Mouse (Mus musculus): ENCODE measurements around the gene Fbln1. TPM values are rescaled to one million over a fixed set of nuclear protein-coding genes. Genes with fewer than 3 reads are reported as not detected.

Gene Fbln1
- polyA plus RNA-seq, 1 experiment from 2014 or later = 236 TPM

- 89% methylated on average over 6 of the region's 6 CpGs for WGBS
- H3K36me3 ChIP-seq (ENCODE audit: control insufficient read depth, insufficient read depth, low read length) = no peaks in the 10 kb centered on the region
- no peak overlapping the region for H3K9ac ChIP-seq (ENCODE audit: low read length)
- H3K4me2 ChIP-seq (ENCODE audit: low read depth, low read length) = no peak overlapping the region
- no peak overlapping the region for H3K4me3 ChIP-seq (replicated peaks; ENCODE audit: low read length)
- no peaks in the 10 kb centered on the region for H3K9me3 ChIP-seq (replicated peaks; ENCODE audit: control insufficient read depth, low read length)
- H3K4me1 ChIP-seq (ENCODE audit: control insufficient read depth, insufficient read depth, low read length) = no peaks in the 10 kb centered on the region; the same call in 1 of the 2 replicates
- no peaks in the 10 kb centered on the region for H3K27me3 ChIP-seq (ENCODE audit: control insufficient read depth, insufficient read depth, low read length)
- no peak for ATAC-seq (ENCODE audit: insufficient read depth, low FRiP score)
- H3K27ac ChIP-seq (ENCODE audit: low read length) = no peak overlapping the region
Observed at GRCm38 (mm10) chr15:85284651-85285050, 78.9 kb downstream of the Fbln1 start.

- ATAC-seq (ENCODE audit: insufficient read depth, low FRiP score) = no peak
- no peak overlapping the region for H3K4me3 ChIP-seq (replicated peaks; ENCODE audit: low read length)
- H3K36me3 ChIP-seq (ENCODE audit: control insufficient read depth, insufficient read depth, low read length) = no peaks in the 10 kb centered on the region
- no peak overlapping the region for H3K27ac ChIP-seq (ENCODE audit: low read length)
- H3K27me3 ChIP-seq (ENCODE audit: control insufficient read depth, insufficient read depth, low read length) = no peaks in the 10 kb centered on the region
- H3K4me1 ChIP-seq (ENCODE audit: control insufficient read depth, insufficient read depth, low read length) = peaks cover 9% of the 10 kb centered on the region
- no peaks in the 10 kb centered on the region for H3K9me3 ChIP-seq (replicated peaks; ENCODE audit: control insufficient read depth, low read length)
- WGBS = 92% methylated on average over 3 of the region's 3 CpGs
- no peak overlapping the region for H3K9ac ChIP-seq (ENCODE audit: low read length)
- no peak overlapping the region for H3K4me2 ChIP-seq (ENCODE audit: low read depth, low read length)
Observed at GRCm38 (mm10) chr15:85294632-85295031, 88.9 kb downstream of the Fbln1 start.

- Histone ChIP-seq H3K36me3 (ENCODE audit: control insufficient read depth, insufficient read depth, low read length) (no peaks in the 10 kb centered on the region), H3K4me1 (ENCODE audit: control insufficient read depth, insufficient read depth, low read length) (peaks cover 9% of the 10 kb centered on the region), H3K9me3 (replicated peaks; ENCODE audit: control insufficient read depth, low read length) (no peaks in the 10 kb centered on the region), H3K4me2 (ENCODE audit: low read depth, low read length) (no peak overlapping the region), H3K9ac (ENCODE audit: low read length) (no peak overlapping the region), H3K27ac (ENCODE audit: low read length) (no peak overlapping the region), H3K4me3 (replicated peaks; ENCODE audit: low read length) (no peak overlapping the region), H3K27me3 (ENCODE audit: control insufficient read depth, insufficient read depth, low read length) (no peaks in the 10 kb centered on the region)
- WGBS = 61% methylated on average over 8 of the region's 8 CpGs
- no peak for ATAC-seq (ENCODE audit: insufficient read depth, low FRiP score)
Observed at GRCm38 (mm10) chr15:85295544-85295943, 89.8 kb downstream of the Fbln1 start.

- H3K27ac ChIP-seq (ENCODE audit: low read length) = no peak overlapping the region
- ATAC-seq (ENCODE audit: insufficient read depth, low FRiP score) = no peak
Observed at GRCm38 (mm10) chr15:85295977-85296376, 90.2 kb downstream of the Fbln1 start.

GRCm38 (mm10) chr15:85296538-85296937 lies 90.8 kb downstream of the Fbln1 start:
- no peak overlapping the region for H3K9ac ChIP-seq (ENCODE audit: low read length)
- no peaks in the 10 kb centered on the region for H3K9me3 ChIP-seq (replicated peaks; ENCODE audit: control insufficient read depth, low read length)
- H3K27me3 ChIP-seq (ENCODE audit: control insufficient read depth, insufficient read depth, low read length) = no peaks in the 10 kb centered on the region
- H3K4me3 ChIP-seq (replicated peaks; ENCODE audit: low read length) = no peak overlapping the region
- WGBS = 68% methylated on average over 3 of the region's 3 CpGs
- no peaks in the 10 kb centered on the region for H3K36me3 ChIP-seq (ENCODE audit: control insufficient read depth, insufficient read depth, low read length)
- H3K4me1 ChIP-seq (ENCODE audit: control insufficient read depth, insufficient read depth, low read length) = peaks cover 9% of the 10 kb centered on the region
- H3K27ac ChIP-seq (ENCODE audit: low read length) = no peak overlapping the region
- no peak overlapping the region for H3K4me2 ChIP-seq (ENCODE audit: low read depth, low read length)
- no peak for ATAC-seq (ENCODE audit: insufficient read depth, low FRiP score)

More at GRCm38 (mm10) chr15:85295977-85296376, 90.2 kb downstream of the Fbln1 start:
- no peaks in the 10 kb centered on the region for H3K9me3 ChIP-seq (replicated peaks; ENCODE audit: control insufficient read depth, low read length)
- no peak overlapping the region for H3K4me2 ChIP-seq (ENCODE audit: low read depth, low read length)
- H3K27me3 ChIP-seq (ENCODE audit: control insufficient read depth, insufficient read depth, low read length) = no peaks in the 10 kb centered on the region
- H3K4me3 ChIP-seq (replicated peaks; ENCODE audit: low read length) = no peak overlapping the region
- peaks cover 9% of the 10 kb centered on the region for H3K4me1 ChIP-seq (ENCODE audit: control insufficient read depth, insufficient read depth, low read length)
- H3K36me3 ChIP-seq (ENCODE audit: control insufficient read depth, insufficient read depth, low read length) = no peaks in the 10 kb centered on the region
- H3K9ac ChIP-seq (ENCODE audit: low read length) = no peak overlapping the region
- WGBS = 64% methylated on average over 2 of the region's 2 CpGs

GRCm38 (mm10) chr15:85298167-85298781 lies 92.5 kb downstream of the Fbln1 start:
- no peaks in the 10 kb centered on the region for H3K9me3 ChIP-seq (replicated peaks; ENCODE audit: control insufficient read depth, low read length)
- H3K4me3 ChIP-seq (replicated peaks; ENCODE audit: low read length) = peak overlapping the region; percentile 23; the same call in 1 of the 2 replicates
- H3K36me3 ChIP-seq (ENCODE audit: control insufficient read depth, insufficient read depth, low read length) = no peaks in the 10 kb centered on the region
- WGBS = 33% methylated on average over 17 of the region's 17 CpGs
- peaks cover 9% of the 10 kb centered on the region for H3K4me1 ChIP-seq (ENCODE audit: control insufficient read depth, insufficient read depth, low read length)
- H3K4me2 ChIP-seq (ENCODE audit: low read depth, low read length) = peak overlapping the region; percentile 54
- ATAC-seq (ENCODE audit: insufficient read depth, low FRiP score) = 0 out of 2 replicates have a peak, but pooled peaks have one; percentile 30
- no peak overlapping the region; the same call in 1 of the 2 replicates for H3K9ac ChIP-seq (ENCODE audit: low read length)
- no peaks in the 10 kb centered on the region for H3K27me3 ChIP-seq (ENCODE audit: control insufficient read depth, insufficient read depth, low read length)
- no peak overlapping the region for H3K27ac ChIP-seq (ENCODE audit: low read length)

GRCm38 (mm10) chr15:85298946-85299345 lies 93.2 kb downstream of the Fbln1 start:
- Histone ChIP-seq H3K4me3 (replicated peaks; ENCODE audit: low read length) (no peak overlapping the region), H3K27ac (ENCODE audit: low read length) (no peak overlapping the region), H3K36me3 (ENCODE audit: control insufficient read depth, insufficient read depth, low read length) (no peaks in the 10 kb centered on the region), H3K4me2 (ENCODE audit: low read depth, low read length) (no peak overlapping the region), H3K27me3 (ENCODE audit: control insufficient read depth, insufficient read depth, low read length) (no peaks in the 10 kb centered on the region), H3K4me1 (ENCODE audit: control insufficient read depth, insufficient read depth, low read length) (peaks cover 9% of the 10 kb centered on the region), H3K9ac (ENCODE audit: low read length) (no peak overlapping the region), H3K9me3 (replicated peaks; ENCODE audit: control insufficient read depth, low read length) (no peaks in the 10 kb centered on the region)
- ATAC-seq (ENCODE audit: insufficient read depth, low FRiP score) = no peak
- 83% methylated on average over 9 of the region's 9 CpGs for WGBS

GRCm38 (mm10) chr15:85303241-85303640 lies 97.5 kb downstream of the Fbln1 start:
- Histone ChIP-seq H3K9ac (ENCODE audit: low read length) (no peak overlapping the region), H3K27me3 (ENCODE audit: control insufficient read depth, insufficient read depth, low read length) (no peaks in the 10 kb centered on the region), H3K4me1 (ENCODE audit: control insufficient read depth, insufficient read depth, low read length) (peaks cover 4% of the 10 kb centered on the region), H3K36me3 (ENCODE audit: control insufficient read depth, insufficient read depth, low read length) (no peaks in the 10 kb centered on the region), H3K4me3 (replicated peaks; ENCODE audit: low read length) (no peak overlapping the region), H3K4me2 (ENCODE audit: low read depth, low read length) (no peak overlapping the region), H3K27ac (ENCODE audit: low read length) (no peak overlapping the region), H3K9me3 (replicated peaks; ENCODE audit: control insufficient read depth, low read length) (peaks cover 4% of the 10 kb centered on the region)
- ATAC-seq (ENCODE audit: insufficient read depth, low FRiP score) = no peak
- WGBS = 68% methylated on average over 4 of the region's 4 CpGs

GRCm38 (mm10) chr15:85303976-85304375 lies 98.2 kb downstream of the Fbln1 start:
- Histone ChIP-seq H3K36me3 (ENCODE audit: control insufficient read depth, insufficient read depth, low read length) (no peaks in the 10 kb centered on the region), H3K4me1 (ENCODE audit: control insufficient read depth, insufficient read depth, low read length) (no peaks in the 10 kb centered on the region), H3K27me3 (ENCODE audit: control insufficient read depth, insufficient read depth, low read length) (no peaks in the 10 kb centered on the region), H3K9ac (ENCODE audit: low read length) (no peak overlapping the region), H3K4me2 (ENCODE audit: low read depth, low read length) (no peak overlapping the region), H3K27ac (ENCODE audit: low read length) (no peak overlapping the region), H3K4me3 (replicated peaks; ENCODE audit: low read length) (no peak overlapping the region), H3K9me3 (replicated peaks; ENCODE audit: control insufficient read depth, low read length) (peaks cover 4% of the 10 kb centered on the region)
- ATAC-seq (ENCODE audit: insufficient read depth, low FRiP score) = no peak
- 89% methylated on average over 4 of the region's 4 CpGs for WGBS
